Mouse (Mus musculus): Measurements from ENCODE around the gene Gm11172. TPM values are rescaled to one million over a fixed set of nuclear protein-coding genes. Genes with fewer than 3 reads are reported as not detected.
"Not testable (repeated sequence)": the region's sequence is repeated elsewhere in the genome, so short reads cannot be mapped to it uniquely, and the experiment has no call there.

The Gm11172 gene
- total RNA-seq, 2 experiments from 2014 or later = not detected

- peak; percentile 94 for DNase-seq
- intact Hi-C loops (cut with DNase I) = loop anchor here (2.0 to 5.0 kb wide), 3 partner anchors 44 to 347 kb away; partner anchors contain the start of gene Txndc11
Observed at GRCm38 (mm10) chr16:10784793-10785370, 27.8 kb upstream of the Gm11172 start.

- intact Hi-C loops (cut with DNase I) = loop anchor here (2.0 to 5.0 kb wide), 6 partner anchors 45 to 347 kb away; partner anchors contain the start of gene Txndc11
Observed at GRCm38 (mm10) chr16:10785371-10786231, 27.1 kb upstream of the Gm11172 start, which contains the start of gene Socs1. TSS of gene Socs1 (minus strand) at chr16:10785536.

GRCm38 (mm10) chr16:10786288-10786687, 26.4 kb upstream of the Gm11172 start:
- DNase-seq = peak; percentile 75 to 78
- intact Hi-C loops (cut with DNase I) = loop anchor here (2.0 to 5.0 kb wide), 4 partner anchors 81 to 346 kb away; partner anchors contain the start of gene Txndc11

More at GRCm38 (mm10) chr16:10785371-10786231, 27.1 kb upstream of the Gm11172 start, which contains the start of gene Socs1:
- DNase-seq = peak; percentile 84 to 89

- DNase-seq = no peak
- intact Hi-C loops (cut with DNase I) = loop anchor here (1.0 to 5.0 kb wide), 5 partner anchors 80 to 345 kb away; partner anchors contain the start of gene Txndc11
Observed at GRCm38 (mm10) chr16:10786782-10787547, 25.8 kb upstream of the Gm11172 start.

- no peak for DNase-seq
- intact Hi-C loops (cut with DNase I) = loop anchor here (1.0 to 5.0 kb wide), 5 partner anchors 79 to 345 kb away; partner anchors contain the start of gene Txndc11
Observed at GRCm38 (mm10) chr16:10787548-10788058, 25.1 kb upstream of the Gm11172 start.

- no peak for DNase-seq
- intact Hi-C loops (cut with DNase I) = loop anchor here (5.0 kb wide), 1 partner anchor 344 kb away; the partner anchor contains the start of gene Txndc11
Observed at GRCm38 (mm10) chr16:10788271-10788670, 24.4 kb upstream of the Gm11172 start, which contains the start of gene Tnp2. TSS of gene Tnp2 (minus strand) at chr16:10788660.

- no peak for DNase-seq
- intact Hi-C loops (cut with DNase I) = loop anchor here (5.0 kb wide), 1 partner anchor 343 kb away; the partner anchor contains the start of gene Txndc11
Observed at GRCm38 (mm10) chr16:10788866-10789265, 23.8 kb upstream of the Gm11172 start.

GRCm38 (mm10) chr16:10790702-10791101, 22.0 kb upstream of the Gm11172 start, which contains the start of gene Prm3:
TSS of gene Prm3 (minus strand) at chr16:10790914.
- intact Hi-C loops (cut with DNase I) = no loop called here
- DNase-seq = no peak

- intact Hi-C loops (cut with DNase I) = no loop called here
- no peak for DNase-seq
Observed at GRCm38 (mm10) chr16:10796034-10796433, 16.7 kb upstream of the Gm11172 start, which contains the start of gene Prm2. TSS of gene Prm2 (minus strand) at chr16:10796134.

GRCm38 (mm10) chr16:10802420-10802819, 10.3 kb upstream of the Gm11172 start:
- DNase-seq; intact Hi-C loops (cut with DNase I): not testable (repeated sequence)

- intact Hi-C loops (cut with DNase I) = no loop called here
- DNase-seq = no peak
Observed at GRCm38 (mm10) chr16:10805789-10806527, 6.8 kb upstream of the Gm11172 start, which contains the start of gene Prm1. TSS of gene Prm1 (minus strand) at chr16:10805839.

- DNase-seq = no peak
Observed at GRCm38 (mm10) chr16:10810376-10810775, 2.3 kb upstream of the Gm11172 start.

GRCm38 (mm10) chr16:10813726-10814125, 1.0 kb downstream of the Gm11172 start:
- no peak for DNase-seq
- intact Hi-C loops (cut with DNase I) = no loop called here

More at GRCm38 (mm10) chr16:10810376-10810775, 2.3 kb upstream of the Gm11172 start:
- intact Hi-C loops (cut with DNase I) = no loop called here

- intact Hi-C loops (cut with DNase I) = no loop called here
- DNase-seq = no peak
Observed at GRCm38 (mm10) chr16:10814864-10815263, 2.1 kb downstream of the Gm11172 start.

GRCm38 (mm10) chr16:10818579-10819135, 5.9 kb downstream of the Gm11172 start:
- intact Hi-C loops (cut with DNase I) = no loop called here
- no peak for DNase-seq

GRCm38 (mm10) chr16:10819966-10820365, 7.3 kb downstream of the Gm11172 start:
- intact Hi-C loops (cut with DNase I) = no loop called here
- DNase-seq = peak in 1 of 2 experiments; percentile 32

- no peak for DNase-seq
- intact Hi-C loops (cut with DNase I) = no loop called here
Observed at GRCm38 (mm10) chr16:10821387-10821786, 8.7 kb downstream of the Gm11172 start.

- DNase-seq = no peak
- intact Hi-C loops (cut with DNase I) = no loop called here
Observed at GRCm38 (mm10) chr16:10824536-10824935, 11.8 kb downstream of the Gm11172 start.

- intact Hi-C loops (cut with DNase I) = no loop called here
Observed at GRCm38 (mm10) chr16:10825840-10826239, 13.1 kb downstream of the Gm11172 start.

More at GRCm38 (mm10) chr16:10825840-10826239, 13.1 kb downstream of the Gm11172 start:
- no peak for DNase-seq
